Mouse (Mus musculus) bone marrow macrophage, adult 2 months (primary cell): Measurements from ENCODE around the gene Spib.

ENCODE experiments used
- CTCF ChIP-seq: IDR thresholded peaks from 2 replicates; pipeline ENCODE4 v1.5.1; 2012; ENCODE audit warnings: low read depth, mild to moderate bottlenecking, low read length, moderate library complexity
- POLR2A ChIP-seq: IDR thresholded peaks from 2 replicates; pipeline ENCODE4 v1.6.1; 2012; ENCODE audit warnings: mild to moderate bottlenecking, low read depth, low read length, borderline replicate concordance

GRCm38 (mm10) chr7:44498922-44499321, 32.9 kb downstream of the Spib start:
- TF ChIP-seq POLR2A (no peak), CTCF (no peak)
